Mouse (Mus musculus) spleen, adult 2 months (tissue): Measurements from ENCODE around the gene Dmd.
"Not testable (repeated sequence)": the region's sequence is repeated elsewhere in the genome, so short reads cannot be mapped to it uniquely, and the experiment has no call there.

Experiments used
- CTCF ChIP-seq: fragments of 200-500 bp; IDR thresholded peaks from 2 replicates; pipeline ENCODE4 v1.5.1; 2011; ENCODE audit warnings: mild to moderate bottlenecking, inconsistent platforms; ENCODE audit not compliant: insufficient read depth, insufficient read length, insufficient replicate concordance; ENCODE audit errors: extremely low read depth
- POLR2A ChIP-seq: fragments of 200-500 bp; IDR thresholded peaks from 2 replicates; pipeline ENCODE4 v1.6.1; 2011; ENCODE audit warnings: low read depth, low read length, inconsistent platforms

DNA sequence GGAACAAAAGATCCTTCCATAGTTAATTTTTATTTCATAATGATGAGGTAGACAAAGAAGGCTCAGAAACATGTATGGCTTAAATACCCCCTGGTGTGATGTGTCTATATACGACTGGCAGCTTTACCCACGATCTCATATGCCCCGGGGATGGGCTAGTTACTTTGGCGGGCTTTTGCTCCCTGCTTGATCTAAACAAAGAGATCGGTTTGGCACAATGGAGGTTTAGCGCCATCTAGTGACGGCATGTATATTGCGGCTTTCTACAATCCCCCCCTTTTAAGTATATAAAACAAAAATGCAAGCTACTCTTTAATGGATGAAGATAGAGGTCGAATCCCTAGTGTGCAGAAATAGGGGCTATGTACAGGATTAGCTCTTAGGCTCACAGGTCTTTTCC, 918.8 kb downstream of the Dmd start:
- TF ChIP-seq POLR2A, CTCF: not testable (repeated sequence)
